Comparison of ENCODE assay signal across 20 mouse cellular contexts in genomic region chr4:143214221-143214797, GRCm38 (mm10). TPM values are rescaled to one million over a fixed set of nuclear protein-coding genes. Genes with fewer than 3 reads are reported as not detected.
DNase-seq lines count a peak whose midpoint lies in the region; ATAC-seq and TF ChIP-seq lines count a peak whose summit lies in the region.
"Had no signal": no experiment of that assay in that cellular context is flagged by ENCODE, and none has a peak within 500 bp of the region (broad histone marks: within the 10 kb centered on the region; RNA-seq: fewer than 3 reads in every experiment).

No protein-coding gene starts in this region.

- H3K9ac ChIP-seq in lung, postnatal 0 days (replicated peaks; ENCODE audit: low read depth) = no peak overlapping the region
- no peak overlapping the region for H3K9ac ChIP-seq in neural tube, embryonic 15.5 days (replicated peaks)
- H3K9ac ChIP-seq: embryonic facial prominence, embryonic 12.5 days; forebrain, embryonic 12.5 days; heart, embryonic 12.5 days; hindbrain, embryonic 15.5 days had no signal

- no peaks in the 10 kb centered on the region for H3K9me3 ChIP-seq in lung, postnatal 0 days (ENCODE audit: low read length)
- H3K9me3 ChIP-seq in neural tube, embryonic 15.5 days (replicated peaks) = no peaks in the 10 kb centered on the region
- H3K9me3 ChIP-seq: embryonic facial prominence, embryonic 12.5 days; forebrain, embryonic 12.5 days; heart, embryonic 12.5 days; hindbrain, embryonic 15.5 days had no signal

- TF ChIP-seq CTCF in lung, postnatal 0 days (IDR thresholded peaks at IDR 0.05) = no peak

- no peaks in the 10 kb centered on the region for H3K4me1 ChIP-seq in lung, postnatal 0 days (ENCODE audit: insufficient read depth, low read depth, low read length)
- peaks cover 28% of the 10 kb centered on the region for H3K4me1 ChIP-seq in neural tube, embryonic 15.5 days

- DNase-seq in 3T3-L1 (ENCODE audit: low read depth, low spot score) = peak; percentile 31
- peak; percentile 59 for DNase-seq in CD4-positive helper T cell, adult 2 months (ENCODE audit: low read depth, low spot score)
- DNase-seq in fat pad, adult 2 months (ENCODE audit: extremely low read depth, low read depth, low spot score) = peak; percentile 23
- no peak for DNase-seq in lung, postnatal 0 days (ENCODE audit: low spot score)
- DNase-seq in right cerebral cortex, postnatal 36 days (ENCODE audit: low spot score in 2 of 2) = no peak
- DNase-seq in thymus, postnatal 25 days = no peak
- DNase-seq: adrenal gland, postnatal 14 days; cerebellum, adult 18-20 months; cerebellum, postnatal 10 days; embryo, embryonic 11 days; gastrocnemius, postnatal 10 days had no signal

- H3K4me3 ChIP-seq in lung, postnatal 0 days (ENCODE audit: low read depth, low read length) = no peak overlapping the region
- H3K4me3 ChIP-seq in neural tube, embryonic 15.5 days (replicated peaks) = no peak overlapping the region
- H3K4me3 ChIP-seq: embryonic facial prominence, embryonic 12.5 days; forebrain, embryonic 12.5 days; heart, embryonic 12.5 days; hindbrain, embryonic 15.5 days had no signal

- H3K4me2 ChIP-seq in lung, postnatal 0 days (replicated peaks; ENCODE audit: low read depth, low read length) = no peak overlapping the region
- H3K4me2 ChIP-seq in neural tube, embryonic 15.5 days = no peak overlapping the region
- H3K4me2 ChIP-seq: embryonic facial prominence, embryonic 12.5 days; forebrain, embryonic 12.5 days; heart, embryonic 12.5 days; hindbrain, embryonic 15.5 days had no signal

- H3K27ac ChIP-seq in lung, postnatal 0 days (ENCODE audit: low read length) = no peak overlapping the region
- H3K27ac ChIP-seq in neural tube, embryonic 15.5 days (replicated peaks) = no peak overlapping the region
- H3K27ac ChIP-seq: embryonic facial prominence, embryonic 12.5 days; forebrain, embryonic 12.5 days; hindbrain, embryonic 15.5 days had no signal

- no peaks in the 10 kb centered on the region for H3K27me3 ChIP-seq in lung, postnatal 0 days (replicated peaks; ENCODE audit: insufficient read depth, low read length)
- no peaks in the 10 kb centered on the region for H3K27me3 ChIP-seq in neural tube, embryonic 15.5 days (replicated peaks)
- H3K27me3 ChIP-seq: embryonic facial prominence, embryonic 12.5 days; forebrain, embryonic 12.5 days; hindbrain, embryonic 15.5 days had no signal

- WGBS in lung, postnatal 0 days = 85% methylated on average over 3 of the region's 3 CpGs
- WGBS in neural tube, embryonic 15.5 days = 95% methylated on average over 3 of the region's 3 CpGs

- TF ChIP-seq EP300 in lung, postnatal 0 days (IDR thresholded peaks at IDR 0.05) = no peak

- H3K36me3 ChIP-seq in lung, postnatal 0 days (ENCODE audit: insufficient read depth, low read length) = no peaks in the 10 kb centered on the region
- H3K36me3 ChIP-seq in neural tube, embryonic 15.5 days = no peaks in the 10 kb centered on the region
- H3K36me3 ChIP-seq: embryonic facial prominence, embryonic 12.5 days; forebrain, embryonic 12.5 days; heart, embryonic 12.5 days; hindbrain, embryonic 15.5 days had no signal

- ATAC-seq in megakaryocyte, adult 5-6 weeks (ENCODE audit: poor library complexity, severe bottlenecking) = peak; percentile 45
- ATAC-seq in lung, postnatal 0 days = no peak
- ATAC-seq in neural tube, embryonic 15.5 days (ENCODE audit: low FRiP score) = no peak
- ATAC-seq: forebrain, embryonic 16.5 days; inflammation-experienced regulatory T-cells, adult 6 months; intestine, postnatal 0 days had no signal

RNA-seq across cellular contexts. Expression of gene Prdm2, which starts 1.5 kb away (rescaled TPM):
- total RNA-seq in megakaryocyte, adult 5-6 weeks (2015) = 24.4 and 29.6 TPM in 2 replicates
- 16.3 and 19.1 TPM in 2 replicates for total RNA-seq in megakaryocyte, adult 5-6 weeks (2017)
- polyA plus RNA-seq in lung, postnatal 0 days (2015; fragmentation: Nextera tagmentation; extraction: Ambion mirVana) = 7.9 and 8.4 TPM in 2 replicates
- polyA plus RNA-seq in neural tube, embryonic 15.5 days (2015; fragmentation: Nextera tagmentation; extraction: Ambion mirVana) = 12.7 and 13.2 TPM in 2 replicates

Comparison
In these comparisons a context has a peak if more than half of its experiments do, and no peak if none do; other contexts are left out.
1. DNase-seq: peak in 3T3-L1 (single experiment), CD4-positive helper T cell, adult 2 months (single experiment) and fat pad, adult 2 months (single experiment); none in lung, postnatal 0 days (single experiment), right cerebral cortex, postnatal 36 days (0 of 2) and thymus, postnatal 25 days (single experiment).